Mouse (Mus musculus) C2C12 (cell line): ENCODE measurements at regions not wholly inside any gene's neighbourhood (a gene's known extent, or its start where the extent isn't known, plus 50 kb on each side); places are given as distances from the start of the nearest gene placed in this dataset.

Experiments
- CEBPB ChIP-seq: IDR thresholded peaks from one replicate; pipeline ENCODE4 v1.6.1; 2011; ENCODE audit warnings: low read depth, mild to moderate bottlenecking, control low read depth, moderate library complexity
- CTCF ChIP-seq: IDR thresholded peaks from one replicate; pipeline ENCODE4 v1.5.1; 2011; ENCODE audit not compliant: control insufficient read depth, insufficient read depth, insufficient read length
- MAX ChIP-seq: IDR thresholded peaks from one replicate; pipeline ENCODE4 v1.6.1; 2011; ENCODE audit warnings: mild to moderate bottlenecking, control low read depth
- MYOD1 ChIP-seq: IDR thresholded peaks from one replicate; pipeline ENCODE4 v1.6.1; 2011; ENCODE audit warnings: low read depth; ENCODE audit not compliant: control insufficient read depth, insufficient read length
- MYOG ChIP-seq: IDR thresholded peaks from one replicate; pipeline ENCODE4 v1.6.1; 2011; ENCODE audit not compliant: control insufficient read depth, insufficient read length; ENCODE audit errors: extremely low read depth
- USF1 ChIP-seq: IDR thresholded peaks from one replicate; pipeline ENCODE4 v1.6.1; 2011; ENCODE audit warnings: low read depth, mild to moderate bottlenecking, control low read depth, moderate library complexity

DNA sequence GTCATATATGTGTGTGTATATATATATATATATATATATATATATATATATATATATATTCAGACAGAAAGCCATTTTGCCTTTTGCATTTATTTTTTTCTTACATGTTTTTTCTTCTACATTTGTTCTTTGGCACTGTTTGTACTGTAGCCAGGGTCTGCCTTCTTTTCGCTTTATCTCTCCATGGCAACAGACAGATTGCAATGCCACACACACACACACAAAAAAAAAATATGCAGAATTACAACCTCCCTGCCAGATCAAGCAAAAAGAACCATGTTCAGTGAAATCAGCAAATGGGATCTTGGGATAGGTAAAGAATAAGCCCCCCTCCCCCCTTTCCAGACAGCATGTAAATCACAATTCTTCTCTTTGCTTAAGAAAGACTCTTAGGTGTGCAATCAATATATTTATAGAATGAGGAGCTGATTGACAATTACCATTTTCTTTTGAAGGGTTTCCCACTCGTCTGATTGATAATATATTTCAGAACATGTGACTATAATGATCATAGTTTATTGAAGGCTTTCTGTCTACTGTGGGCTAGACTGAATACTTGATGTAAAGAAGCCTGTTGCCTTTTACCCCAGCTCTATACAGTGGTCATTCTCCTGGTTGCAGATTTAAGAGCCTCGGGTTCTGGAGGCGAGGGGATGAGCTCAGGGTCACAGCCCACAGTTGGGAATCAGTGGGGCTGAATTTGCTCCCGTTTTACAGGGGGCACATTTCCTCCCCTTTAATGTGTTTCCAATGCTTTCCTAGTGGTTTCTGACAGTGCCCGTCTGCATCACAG is 54.7 kb upstream of the Pcgf5 start:
- TF ChIP-seq USF1 (no peak), MAX (no peak), CTCF (no peak), CEBPB (no peak), MYOD1 (no peak), MYOG (no peak)
